Mouse (Mus musculus) cerebellum, adult 2 months (tissue): ENCODE measurements at regions not wholly inside any gene's neighbourhood (a gene's known extent, or its start where the extent isn't known, plus 50 kb on each side); places are given as distances from the start of the nearest gene placed in this dataset.

ENCODE experiments used
- CTCF ChIP-seq: fragments of 200-500 bp; IDR thresholded peaks from 2 replicates; pipeline ENCODE4 v1.5.1; 2011; ENCODE audit warnings: low read depth, mild to moderate bottlenecking, control low read depth, low read length, moderate library complexity, borderline replicate concordance; ENCODE audit not compliant: insufficient read depth
- POLR2A ChIP-seq: fragments of 200-500 bp; IDR thresholded peaks from 2 replicates; pipeline ENCODE4 v1.6.1; 2011; ENCODE audit warnings: low read length, control low read depth, borderline replicate concordance; ENCODE audit not compliant: insufficient read depth

DNA sequence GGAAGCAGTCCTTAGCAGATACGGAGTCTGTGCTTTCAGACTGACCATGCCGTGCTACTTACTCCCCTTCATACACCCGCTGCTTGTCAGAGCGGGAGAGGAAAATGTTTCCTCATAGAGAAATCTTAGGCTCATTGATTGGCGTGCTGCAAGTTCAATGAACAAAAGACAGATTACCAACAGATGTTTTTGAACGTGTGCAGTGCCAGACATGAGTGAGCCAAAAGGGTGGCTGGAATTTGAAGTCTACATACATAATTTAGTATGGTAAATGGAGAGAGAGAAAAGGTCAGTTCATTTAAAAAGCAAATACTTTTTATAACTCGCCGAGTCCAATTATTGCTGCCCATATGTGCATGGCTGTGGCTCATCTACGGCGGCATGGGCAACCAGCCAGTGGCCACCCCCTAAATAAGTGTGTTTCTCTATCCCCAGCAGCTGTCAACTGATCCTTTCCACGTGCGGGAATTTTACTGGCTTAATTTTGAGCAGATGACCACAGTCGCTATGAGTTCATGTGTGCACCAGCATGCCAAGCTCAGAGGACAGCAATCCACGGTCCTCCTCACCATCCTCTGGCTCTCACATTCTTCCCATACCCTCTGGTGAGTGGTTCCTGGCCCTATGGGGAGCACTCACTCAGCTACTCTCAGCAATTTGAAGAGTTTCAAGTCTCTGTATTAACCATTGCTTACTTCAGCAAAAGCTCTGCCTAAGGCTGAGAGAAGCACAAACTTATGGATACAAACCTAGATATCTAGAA is 80.3 kb downstream of the Npy1r start:
- TF ChIP-seq CTCF, result no peak
- no peak for TF ChIP-seq POLR2A
